Mouse (Mus musculus) ES-Bruce4 (cell line): ENCODE results near the gene Ap4b1. TPM values are rescaled to one million over a fixed set of nuclear protein-coding genes. Genes with fewer than 3 reads are reported as not detected.

Experiments used
- H3K27ac ChIP-seq: 2 replicates; pipeline ENCODE4 v1.5.1; 2012; ENCODE audit warnings: low read length, inconsistent platforms; ENCODE audit not compliant: insufficient read depth
- H3K27me3 ChIP-seq: 2 replicates; pipeline ENCODE4 v1.6.1; 2012; ENCODE audit warnings: mild to moderate bottlenecking, low read length, inconsistent platforms; ENCODE audit not compliant: control insufficient read depth, poor library complexity, insufficient read depth, severe bottlenecking
- H3K36me3 ChIP-seq: 2 replicates; pipeline ENCODE4 v1.6.1; 2012; ENCODE audit warnings: inconsistent platforms, mild to moderate bottlenecking, low read length, moderate library complexity; ENCODE audit not compliant: control insufficient read depth, poor library complexity, insufficient read depth, severe bottlenecking
- H3K4me1 ChIP-seq: one replicate; pipeline ENCODE4 v1.8.1; 2011; ENCODE audit warnings: low read length; ENCODE audit not compliant: control insufficient read depth, insufficient read depth
- H3K4me3 ChIP-seq: 2 replicates; pipeline ENCODE4 v1.5.1; 2011; ENCODE audit warnings: low read depth, mild to moderate bottlenecking, low read length
- H3K9ac ChIP-seq: 2 replicates; pipeline ENCODE4 v1.6.1; 2012; ENCODE audit warnings: low read depth, mild to moderate bottlenecking, inconsistent platforms; ENCODE audit not compliant: poor library complexity, severe bottlenecking
- H3K9me3 ChIP-seq: replicated peaks from 2 replicates; pipeline ENCODE4 v1.6.1; 2012; ENCODE audit warnings: mild to moderate bottlenecking, low read length, inconsistent platforms; ENCODE audit not compliant: control insufficient read depth, poor library complexity, insufficient read depth, severe bottlenecking
- CTCF ChIP-seq: IDR thresholded peaks from one replicate; pipeline ENCODE4 v1.8.1; 2011; ENCODE audit warnings: low read depth, low read length
- EP300 ChIP-seq: IDR thresholded peaks from 2 replicates; pipeline ENCODE4 v1.6.1; 2011; ENCODE audit warnings: low read depth, low read length; ENCODE audit not compliant: insufficient read depth
- POLR2A ChIP-seq: IDR thresholded peaks from one replicate; pipeline ENCODE4 v1.8.1; 2011; ENCODE audit warnings: low read length; ENCODE audit not compliant: insufficient read depth
- polyA plus RNA-seq: library from polyadenylated mRNA; stranded (reverse); fragments of >200 nt; gene quantifications from 2 replicates; pipeline ENCODE4 v1.2.4, GENCODE M21; 2011; ENCODE audit warnings: low read depth; ENCODE audit not compliant: missing spikeins, insufficient read depth, insufficient read length

Ap4b1 gene
- polyA plus RNA-seq, 1 experiment = 14.6 TPM

DNA sequence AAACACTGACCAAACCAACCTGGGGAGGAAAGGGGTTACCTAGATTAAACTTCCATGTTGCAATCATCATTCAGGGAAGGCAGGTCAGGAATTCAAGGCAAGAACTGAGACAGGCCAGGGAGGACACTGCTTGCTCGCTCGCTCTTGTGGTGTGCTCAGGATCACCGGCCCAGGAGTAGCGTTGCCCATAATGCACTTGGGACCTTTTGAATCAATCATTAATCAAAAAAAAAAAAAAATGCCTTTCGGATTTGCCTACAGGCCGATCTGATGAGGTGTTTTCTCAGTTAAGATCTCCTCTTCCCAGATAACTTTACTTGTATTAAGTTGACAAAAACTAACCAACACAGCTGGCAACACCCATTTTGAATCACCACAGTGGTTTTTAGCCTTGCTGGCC lies 54.9 kb downstream of the Ap4b1 start:
- Histone ChIP-seq H3K9me3 (no peaks in the 10 kb centered on the region), H3K4me1 (no peaks in the 10 kb centered on the region), H3K27ac (no peak overlapping the region), H3K9ac (no peak overlapping the region), H3K36me3 (no peaks in the 10 kb centered on the region), H3K27me3 (no peaks in the 10 kb centered on the region), H3K4me3 (no peak overlapping the region)
- TF ChIP-seq CTCF = no peak
- no peak for TF ChIP-seq POLR2A
- TF ChIP-seq EP300 = no peak

DNA sequence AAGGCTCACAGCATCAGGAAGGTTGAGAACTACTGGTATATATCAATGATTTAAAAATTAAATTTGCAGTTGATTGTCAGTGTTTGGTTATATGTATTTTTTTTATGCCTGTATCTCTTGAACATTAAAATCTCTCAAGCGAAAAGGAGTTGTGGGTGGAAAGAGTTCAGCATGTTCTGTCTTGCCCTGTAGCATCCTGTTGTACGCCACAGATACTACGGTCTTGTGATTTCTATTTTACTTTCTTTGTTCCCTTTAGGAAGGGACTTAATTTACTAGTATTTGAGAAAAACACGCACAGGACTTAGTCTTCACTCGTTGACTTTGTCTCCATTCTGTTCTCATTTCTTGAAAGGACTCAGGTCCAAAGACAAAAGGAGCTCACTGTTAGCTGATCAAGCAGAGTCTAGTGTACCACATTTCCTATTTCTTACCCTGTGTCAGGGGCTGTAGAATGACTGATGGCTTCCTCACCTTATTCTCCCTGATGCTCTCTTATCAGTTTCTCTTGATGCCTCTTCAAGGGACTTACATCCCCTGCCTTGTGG lies 58.2 kb downstream of the Ap4b1 start:
- TF ChIP-seq CTCF = no peak
- no peak for TF ChIP-seq POLR2A
- TF ChIP-seq EP300 = no peak
- Histone ChIP-seq H3K27ac (no peak overlapping the region), H3K9me3 (no peaks in the 10 kb centered on the region), H3K4me1 (no peaks in the 10 kb centered on the region), H3K27me3 (no peaks in the 10 kb centered on the region), H3K36me3 (no peaks in the 10 kb centered on the region), H3K4me3 (no peak overlapping the region), H3K9ac (no peak overlapping the region)

DNA sequence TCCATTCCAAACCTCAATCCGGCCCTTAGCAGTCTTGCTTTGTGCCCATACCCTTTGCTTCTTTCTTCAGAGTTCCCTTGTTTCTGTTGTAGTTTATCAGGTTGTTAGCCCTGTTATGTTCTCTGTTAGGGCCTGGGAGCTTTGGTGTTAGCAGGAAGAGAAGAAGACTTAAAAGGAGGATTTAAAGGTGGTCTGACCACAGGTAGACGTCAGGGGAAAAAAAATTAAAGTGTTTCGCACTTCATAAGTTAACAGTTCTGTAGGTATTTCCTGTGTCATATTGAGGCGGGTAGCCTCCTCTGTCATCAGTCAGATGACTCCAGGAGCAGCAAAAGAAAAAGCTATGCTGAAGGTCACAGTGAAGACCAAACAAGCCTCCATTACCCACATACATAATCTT lies 58.7 kb downstream of the Ap4b1 start:
- Histone ChIP-seq H3K4me3 (no peak overlapping the region), H3K27me3 (no peaks in the 10 kb centered on the region), H3K27ac (no peak overlapping the region), H3K4me1 (no peaks in the 10 kb centered on the region), H3K36me3 (no peaks in the 10 kb centered on the region), H3K9me3 (no peaks in the 10 kb centered on the region), H3K9ac (no peak overlapping the region)
- TF ChIP-seq EP300 (no peak), CTCF (no peak), POLR2A (no peak)

Other genes starting within 250 kb of the Ap4b1 start
- gene Syt6, start 234.3 kb upstream of the Ap4b1 start, polyA plus RNA-seq = not detected in 2 replicates
- gene Atg4a-ps, start 163.5 kb upstream of the Ap4b1 start, polyA plus RNA-seq = 1.2 and 1.8 TPM in 2 replicates
- 0.61 and 0.87 TPM in 2 replicates for gene Olfml3, start 71.5 kb upstream of the Ap4b1 start, polyA plus RNA-seq
- gene Gm10964, start 70.2 kb upstream of the Ap4b1 start, polyA plus RNA-seq = not detected in 2 replicates
- gene Hipk1, start 18.0 kb upstream of the Ap4b1 start, polyA plus RNA-seq = 52.3 and 55.9 TPM in 2 replicates
- gene Dclre1b, start 76 bp upstream of the Ap4b1 start, polyA plus RNA-seq = 9.3 and 10.9 TPM in 2 replicates
- gene Gm43064, start 53 bp downstream of the Ap4b1 start, polyA plus RNA-seq = not detected in 2 replicates
- gene Bcl2l15, start 23.1 kb downstream of the Ap4b1 start, polyA plus RNA-seq = 0.91 TPM in 1 of 2 replicates, not detected in the other
- gene Ptpn22, start 50.3 kb downstream of the Ap4b1 start, polyA plus RNA-seq = 1.6 TPM in 1 of 2 replicates, not detected in the other
- 20.8 and 22.2 TPM in 2 replicates for gene Rsbn1, start 104.6 kb downstream of the Ap4b1 start, polyA plus RNA-seq
- 21.8 TPM in 2 replicates for gene Phtf1, start 158.6 kb downstream of the Ap4b1 start, polyA plus RNA-seq